Mouse (Mus musculus): ENCODE measurements around the gene Exosc7.

The Exosc7 gene

DNA sequence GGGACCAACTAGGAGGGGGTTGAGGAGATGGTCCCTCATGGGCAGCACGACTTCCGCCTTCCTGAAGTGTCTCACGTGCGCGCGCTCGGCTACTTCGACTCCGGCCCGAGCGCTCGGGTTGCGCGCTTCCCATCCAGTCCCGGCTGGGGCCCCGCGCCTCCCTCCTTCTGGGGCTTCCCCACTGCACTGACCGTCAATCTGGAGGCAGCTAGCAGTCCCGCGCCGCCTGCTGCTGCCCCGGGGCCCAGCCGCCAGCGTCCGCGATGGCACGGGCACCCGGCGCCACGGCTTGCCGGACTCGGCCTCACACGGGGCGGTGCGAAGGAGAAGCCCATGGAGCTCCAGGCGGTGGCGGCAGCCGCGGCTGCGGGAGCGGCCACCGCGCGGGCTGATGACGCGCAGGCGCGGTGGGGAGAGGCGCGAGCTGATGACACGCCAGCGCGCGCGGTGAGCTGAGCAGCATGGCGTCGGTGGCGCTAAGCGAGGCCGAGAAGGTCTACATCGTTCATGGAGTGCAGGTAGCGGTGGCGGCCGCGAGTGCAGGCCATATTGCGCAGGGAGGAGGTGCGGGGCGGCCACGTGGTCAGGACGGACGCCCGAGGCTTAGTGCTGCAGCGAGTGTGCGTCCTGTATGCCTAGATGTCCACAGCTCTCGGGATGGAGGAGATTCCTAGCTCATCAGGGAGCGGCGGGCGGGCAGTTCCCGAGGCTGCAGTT lies at the start of gene Exosc7, which contains the start of gene Zdhhc3:
Gene Exosc7, plus strand, starts transcription at position 411 of the 717 bp plus-strand sequence.
Gene Zdhhc3, minus strand, starts transcription at position 401 of the 717 bp plus-strand sequence.
- DNase-seq (ENCODE audit: low read depth, low spot score): peak; percentile 89

- no peak for DNase-seq (ENCODE audit: low read depth, low spot score)
Measured at GRCm38 (mm10) chr9:123079149-123079548, 33.9 kb upstream of the Exosc7 start.

DNA sequence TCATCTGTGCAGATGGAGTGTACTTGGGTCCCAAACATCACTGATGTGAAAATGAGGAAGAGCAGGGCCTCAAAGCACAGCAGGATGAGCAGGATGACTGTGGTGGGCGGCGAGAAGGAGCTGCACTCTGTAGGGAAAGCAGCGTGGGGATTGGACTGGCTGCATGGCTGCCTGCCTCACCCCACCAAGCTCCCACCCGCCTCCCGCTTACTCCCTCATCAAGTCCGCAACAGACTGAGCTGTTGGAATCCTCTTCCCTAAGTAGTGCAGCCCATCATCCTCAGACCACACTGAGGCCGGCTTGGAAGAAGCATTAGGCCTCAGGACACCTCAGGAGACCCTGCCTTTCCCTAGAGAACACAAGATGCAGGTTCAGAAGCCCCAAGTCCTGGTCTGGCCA lies 32.7 kb upstream of the Exosc7 start:
- DNase-seq (ENCODE audit: low read depth, low spot score): no peak

GRCm38 (mm10) chr9:123080796-123081195 lies 32.2 kb upstream of the Exosc7 start:
- DNase-seq (ENCODE audit: low read depth, low spot score): no peak

GRCm38 (mm10) chr9:123085373-123085772 lies 27.6 kb upstream of the Exosc7 start:
- DNase-seq (ENCODE audit: low read depth, low spot score): no peak

DNA sequence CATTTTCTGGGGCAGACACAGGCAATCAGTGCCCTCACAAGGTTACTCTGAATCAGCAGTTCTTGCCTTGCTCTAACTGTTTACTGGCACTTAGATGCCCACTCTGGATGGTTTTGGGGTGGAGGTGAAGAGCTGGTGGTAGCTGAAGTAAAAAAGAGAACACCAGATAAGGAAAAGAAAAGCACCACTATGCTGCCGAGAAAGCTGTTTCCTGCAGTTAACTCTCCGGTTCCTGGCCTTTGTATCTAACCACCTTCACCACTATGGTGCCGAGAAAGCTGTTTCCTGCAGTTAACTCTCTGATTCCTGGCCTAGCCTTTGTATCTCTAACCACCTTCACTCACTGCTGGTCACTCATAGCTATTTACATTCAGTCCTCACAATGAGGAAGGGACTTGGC lies 25.5 kb upstream of the Exosc7 start:
- no peak for DNase-seq (ENCODE audit: low read depth, low spot score)

DNA sequence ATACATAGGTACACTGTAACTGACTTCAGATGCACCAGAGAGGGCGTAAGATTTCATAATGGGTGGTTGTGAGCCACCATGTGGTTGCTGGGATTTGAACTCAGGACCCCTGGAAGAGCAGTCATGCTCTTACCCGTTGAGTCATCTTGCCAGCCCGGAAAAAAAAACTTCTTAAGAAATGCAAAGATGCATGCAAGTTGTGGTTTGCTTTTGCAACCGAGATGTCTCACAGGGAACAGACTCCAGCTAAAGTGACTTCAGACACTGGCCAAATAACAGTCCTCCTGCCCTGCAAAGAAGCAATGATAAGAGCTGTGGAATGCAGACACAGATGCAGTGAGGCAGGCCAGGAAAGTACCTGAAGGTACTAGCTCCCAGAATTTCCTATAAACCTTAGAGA lies 22.2 kb upstream of the Exosc7 start:
- no peak for DNase-seq (ENCODE audit: low read depth, low spot score)

GRCm38 (mm10) chr9:123099631-123100455 lies 13.2 kb upstream of the Exosc7 start:
- DNase-seq (ENCODE audit: low read depth, low spot score): no peak

GRCm38 (mm10) chr9:123103425-123103824 lies 9.6 kb upstream of the Exosc7 start:
- no peak for DNase-seq (ENCODE audit: low read depth, low spot score)

DNA sequence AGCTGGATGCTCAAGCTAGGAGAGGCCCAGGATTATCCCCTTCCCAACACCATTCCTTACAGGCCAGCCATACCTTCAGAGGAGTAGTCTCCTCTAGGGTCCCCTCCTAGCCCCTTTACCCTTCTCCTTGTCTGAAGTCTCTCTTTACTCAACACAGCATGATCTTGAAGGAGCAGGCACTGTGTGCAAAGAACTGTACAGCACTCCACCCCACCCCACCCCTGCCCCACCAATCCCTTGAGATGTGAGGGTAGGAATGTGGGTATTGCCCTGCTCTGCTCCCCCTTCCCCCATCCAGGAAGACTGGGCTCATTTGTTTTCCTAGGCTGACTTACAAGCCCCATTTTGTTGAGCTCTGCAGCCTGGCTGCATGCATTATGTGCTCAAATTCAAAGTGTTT lies 8.7 kb upstream of the Exosc7 start:
- no peak for DNase-seq (ENCODE audit: low read depth, low spot score)

- no peak for DNase-seq (ENCODE audit: low read depth, low spot score)
Measured at GRCm38 (mm10) chr9:123107186-123107585, 5.8 kb upstream of the Exosc7 start.

DNA sequence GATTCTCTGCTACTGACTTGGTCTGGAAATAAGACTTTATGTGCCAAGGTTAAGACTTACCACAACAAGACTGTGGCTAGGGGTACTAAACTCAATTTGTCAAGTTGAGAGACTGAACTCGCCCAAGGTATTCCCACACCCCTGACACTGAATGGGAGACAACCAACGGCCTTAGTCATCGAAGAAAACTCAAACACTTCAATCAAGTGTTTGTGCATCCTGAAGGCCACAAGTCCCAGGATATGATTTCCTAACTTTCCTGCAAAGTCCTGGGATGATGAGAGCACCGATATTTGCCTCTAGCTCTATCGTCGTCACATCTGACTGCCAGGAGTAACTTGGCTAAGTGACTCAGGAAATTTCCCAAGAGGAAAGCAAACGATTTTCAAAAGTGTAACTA lies 3.8 kb upstream of the Exosc7 start:
- DNase-seq (ENCODE audit: low read depth, low spot score): no peak

- DNase-seq (ENCODE audit: low read depth, low spot score): no peak
Measured at GRCm38 (mm10) chr9:123111751-123112221, 1.2 kb upstream of the Exosc7 start.

DNA sequence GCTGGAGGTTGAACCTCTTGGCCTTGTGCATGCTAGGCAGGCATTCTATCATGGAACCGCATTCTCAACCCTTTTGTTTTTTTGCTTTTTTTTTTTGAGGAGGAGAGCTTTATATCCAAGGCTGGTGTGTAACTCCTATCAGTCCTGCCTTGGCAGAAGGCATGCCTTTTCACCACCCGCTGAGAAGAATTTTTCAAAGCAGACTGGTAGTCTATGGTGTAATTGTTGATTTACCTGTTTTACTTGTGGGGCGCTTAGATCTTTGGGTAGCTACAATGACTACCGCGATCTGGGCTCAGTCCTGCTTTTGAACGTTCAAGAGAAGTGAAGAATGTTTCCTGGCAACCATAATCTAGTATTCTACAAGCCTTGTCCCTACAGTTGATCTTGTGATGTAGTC lies 916 bp downstream of the Exosc7 start:
- no peak for DNase-seq (ENCODE audit: low read depth, low spot score)

- DNase-seq (ENCODE audit: low read depth, low spot score): no peak
Measured at GRCm38 (mm10) chr9:123115566-123115965, 2.6 kb downstream of the Exosc7 start.

- no peak for DNase-seq (ENCODE audit: low read depth, low spot score)
Measured at GRCm38 (mm10) chr9:123123017-123123416, 10.0 kb downstream of the Exosc7 start.

DNA sequence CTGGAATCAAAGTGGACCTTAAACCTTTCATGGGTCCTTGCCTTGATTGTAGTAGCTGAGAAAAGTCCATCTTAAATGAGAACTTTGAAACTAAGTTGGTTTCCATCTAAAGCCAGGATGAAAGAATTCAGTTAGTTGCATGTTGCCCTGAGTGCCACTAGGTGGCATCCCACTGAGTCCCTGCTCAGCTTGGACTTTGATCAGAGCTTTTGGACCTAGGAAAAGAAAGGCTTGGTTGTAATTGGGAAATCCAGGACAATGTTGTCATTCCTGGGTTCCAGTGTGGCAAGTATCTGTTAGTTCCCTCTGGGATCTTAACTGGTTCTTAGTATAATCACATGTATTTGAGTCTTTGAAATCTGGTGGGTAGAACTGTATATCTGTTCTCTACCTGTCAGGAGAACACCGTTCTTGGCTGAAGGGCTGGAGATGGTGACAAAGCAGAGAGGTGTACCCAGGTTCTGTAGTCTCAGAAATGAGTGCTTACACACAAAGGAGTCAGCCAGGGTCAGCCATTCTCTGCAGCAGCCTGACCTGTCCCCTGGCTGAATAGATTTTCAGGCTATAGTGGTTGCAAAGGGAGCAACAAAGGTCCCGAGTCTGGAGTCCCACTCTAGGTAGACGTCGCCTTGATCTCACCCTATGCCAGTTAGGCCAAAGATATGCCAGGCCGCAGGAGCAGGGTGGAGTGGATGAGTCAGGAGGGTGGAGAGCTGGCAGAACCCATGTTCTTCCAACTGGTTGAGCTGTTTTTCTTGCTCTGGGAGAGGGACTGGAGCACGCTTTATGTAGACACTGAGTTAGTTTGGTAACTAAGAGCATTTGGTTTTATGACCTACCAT lies 10.8 kb downstream of the Exosc7 start:
- DNase-seq (ENCODE audit: low read depth, low spot score): no peak

DNA sequence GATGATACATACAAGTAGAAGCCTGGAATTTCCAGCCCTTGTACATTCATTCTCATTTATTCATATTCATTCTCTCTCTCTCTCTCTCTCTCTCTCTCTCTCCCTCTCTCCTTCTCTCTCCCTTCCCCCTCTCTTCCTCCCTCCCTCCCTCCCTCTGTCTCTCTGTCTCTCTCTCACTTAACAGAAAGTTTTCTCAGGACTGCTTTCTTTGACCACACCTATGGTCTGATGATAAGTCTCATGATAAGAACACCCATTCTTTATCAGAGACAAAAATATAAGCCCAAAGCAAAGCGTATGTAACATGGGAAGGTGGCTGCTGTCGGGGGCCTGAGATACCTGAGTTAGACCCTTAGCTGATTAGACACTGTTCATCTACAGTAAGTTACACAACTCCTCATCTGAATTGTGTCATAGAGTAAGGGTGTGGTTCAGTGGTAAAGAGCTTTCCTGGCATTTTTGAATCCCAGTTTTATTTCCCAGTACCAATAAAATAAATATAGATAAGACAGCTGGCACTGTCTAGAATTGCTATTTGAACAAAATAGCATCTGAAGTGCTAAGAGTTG lies 11.5 kb downstream of the Exosc7 start:
- DNase-seq (ENCODE audit: low read depth, low spot score): no peak

- no peak for DNase-seq (ENCODE audit: low read depth, low spot score)
Measured at GRCm38 (mm10) chr9:123127663-123128062, 14.6 kb downstream of the Exosc7 start.

GRCm38 (mm10) chr9:123132994-123133393 lies 20.0 kb downstream of the Exosc7 start:
- no peak for DNase-seq (ENCODE audit: low read depth, low spot score)

- DNase-seq (ENCODE audit: low read depth, low spot score): no peak
Measured at GRCm38 (mm10) chr9:123136953-123137682, 24.1 kb downstream of the Exosc7 start.

Measured in forelimb bud, embryonic 11.5 days (tissue).